Mouse (Mus musculus): ENCODE measurements around the gene Gm20449.
A peak's percentile ranks its signal among the peaks of the same experiment; 100 is the strongest.
"Not testable (repeated sequence)": the region's sequence is repeated elsewhere in the genome, so short reads cannot be mapped to it uniquely, and the experiment has no call there.

Gm20449 gene

GRCm38 (mm10) chr7:41499389-41500049 is at the start of gene Gm20449, which contains the start of gene AW146154:
Gene Gm20449 (minus strand): TSS chr7:41499417.
Gene AW146154 (minus strand): TSS chr7:41499890.
- DNase-seq (ENCODE audit: low spot score in 2 of 2), result peak; percentile 96 to 99

- DNase-seq (ENCODE audit: low spot score in 2 of 2), result no peak
Observed at GRCm38 (mm10) chr7:41512672-41513071, 13.5 kb upstream of the Gm20449 start.

GRCm38 (mm10) chr7:41512207-41512606 is 13.0 kb upstream of the Gm20449 start:
- no peak for DNase-seq (ENCODE audit: low spot score in 2 of 2)

GRCm38 (mm10) chr7:41502402-41502801 is 3.2 kb upstream of the Gm20449 start:
- no peak for DNase-seq (ENCODE audit: low spot score in 2 of 2)

- peak in 1 of 2 experiments; percentile 65 for DNase-seq (ENCODE audit: low spot score in 2 of 2)
Observed at GRCm38 (mm10) chr7:41500151-41500934, 1.1 kb upstream of the Gm20449 start.

- not testable (repeated sequence) for DNase-seq (ENCODE audit: low spot score in 2 of 2)
Observed at GRCm38 (mm10) chr7:41499018-41499388, 214 bp downstream of the Gm20449 start.

GRCm38 (mm10) chr7:41498464-41498863 is 753 bp downstream of the Gm20449 start:
- not testable (repeated sequence) for DNase-seq (ENCODE audit: low spot score in 2 of 2)

- DNase-seq (ENCODE audit: low spot score in 2 of 2), result no peak
Observed at GRCm38 (mm10) chr7:41497871-41498270, 1.3 kb downstream of the Gm20449 start.

- DNase-seq (ENCODE audit: low spot score in 2 of 2), result no peak
Observed at GRCm38 (mm10) chr7:41451864-41452263, 47.4 kb downstream of the Gm20449 start.

- DNase-seq (ENCODE audit: low spot score in 2 of 2), result not testable (repeated sequence)
Observed at GRCm38 (mm10) chr7:41448596-41448995, 50.6 kb downstream of the Gm20449 start, which contains the start of gene Vmn2r57. Gene Vmn2r57 (minus strand): TSS chr7:41448696.

GRCm38 (mm10) chr7:41394130-41394529 is 105.1 kb downstream of the Gm20449 start:
- DNase-seq (ENCODE audit: low spot score in 2 of 2), result no peak

- peak; percentile 73 to 81 for DNase-seq (ENCODE audit: low spot score in 2 of 2)
Observed at GRCm38 (mm10) chr7:41393048-41393971, 105.9 kb downstream of the Gm20449 start, which contains the start of gene AI987944. Gene AI987944 (minus strand): TSS chr7:41393379.

All from frontal cortex, postnatal 10 days (tissue).